Mouse (Mus musculus) urinary bladder, postnatal 14 days (tissue): ENCODE results near the gene Adamts9.

Source experiments
- DNase-seq: peaks from one replicate; pipeline ENCODE4 v3.0.0; 2021; ENCODE audit warnings: low spot score

Gene Adamts9

GRCm38 (mm10) chr6:92726121-92726520 lies 217.2 kb downstream of the Adamts9 start:
- no peak for DNase-seq

GRCm38 (mm10) chr6:92724394-92724793 lies 218.9 kb downstream of the Adamts9 start:
- DNase-seq, result no peak
